Mouse (Mus musculus) bone marrow, adult 2 months (tissue): Measurements from ENCODE around the gene Plekha5.

Source experiments
- CTCF ChIP-seq: fragments of 200-500 bp; IDR thresholded peaks from 2 replicates; pipeline ENCODE4 v1.5.1; 2011; ENCODE audit warnings: low read length, control low read depth; ENCODE audit not compliant: control insufficient read depth, insufficient read depth
- POLR2A ChIP-seq: fragments of 200-500 bp; IDR thresholded peaks from 2 replicates; pipeline ENCODE4 v1.6.1; 2011; ENCODE audit warnings: low read depth, mild to moderate bottlenecking, control low read depth, low read length, borderline replicate concordance; ENCODE audit not compliant: control insufficient read depth

GRCm38 (mm10) chr6:140520961-140521360, 97.1 kb downstream of the Plekha5 start:
- TF ChIP-seq POLR2A (no peak), CTCF (no peak)
